Mouse (Mus musculus): Measurements from ENCODE around the gene Ermap. TPM values are rescaled to one million over a fixed set of nuclear protein-coding genes. Genes with fewer than 3 reads are reported as not detected.

Ermap gene
- polyA plus RNA-seq, 1 experiment from 2014 or later: 3.4 TPM

DNA sequence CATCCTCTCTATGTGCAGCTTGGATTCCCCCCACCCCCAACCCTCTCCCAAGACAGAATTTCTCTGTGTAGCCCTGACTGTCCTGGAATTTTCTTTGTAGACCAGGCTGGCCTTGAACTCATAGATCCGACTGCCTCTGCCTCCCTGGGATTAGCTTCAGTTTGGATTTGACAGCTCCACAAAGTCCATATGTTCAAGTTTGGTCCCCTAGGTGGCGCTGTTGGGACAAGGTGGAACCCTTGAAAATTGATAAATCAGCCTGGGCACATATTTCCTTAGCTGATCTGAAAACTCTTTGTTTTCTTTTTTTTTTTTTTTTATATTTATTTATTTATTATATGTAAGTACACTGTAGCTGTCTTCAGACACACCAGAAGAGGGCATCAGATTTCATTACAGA is 32.6 kb downstream of the Ermap start:
- H3K4me1 ChIP-seq: no peaks in the 10 kb centered on the region
- H3K9me3 ChIP-seq: no peaks in the 10 kb centered on the region
- no peaks in the 10 kb centered on the region for H3K36me3 ChIP-seq
- no peaks in the 10 kb centered on the region for H3K27me3 ChIP-seq
- no peak overlapping the region for H3K9ac ChIP-seq
- H3K4me2 ChIP-seq: no peak overlapping the region
- H3K27ac ChIP-seq: no peak overlapping the region
- no peak overlapping the region for H3K4me3 ChIP-seq
- ATAC-seq (ENCODE audit: insufficient number of reproducible peaks, low FRiP score, low TSS enrichment, low read depth): no peak
- WGBS: 36% methylated on average over 2 of the region's 2 CpGs

DNA sequence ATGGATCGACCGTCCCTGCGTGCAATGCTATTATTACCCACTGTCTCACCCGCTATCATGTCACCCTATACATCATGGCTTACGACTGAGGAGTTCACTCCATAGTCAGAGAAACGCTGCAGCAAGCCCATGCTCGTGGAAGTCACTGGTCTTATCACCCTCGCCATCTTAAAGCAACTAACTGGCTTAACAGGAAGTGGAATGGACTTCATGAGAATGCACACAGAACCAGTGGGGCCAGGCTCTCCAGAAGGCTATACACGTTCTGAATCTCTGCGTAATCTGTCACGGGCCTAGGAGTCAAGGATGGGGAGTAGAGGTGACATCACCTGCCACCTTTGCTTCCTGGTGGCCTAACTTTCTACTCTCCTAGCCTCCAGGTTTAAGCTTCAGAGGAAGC is 41.1 kb downstream of the Ermap start:
- Histone ChIP-seq H3K4me2 (no peak overlapping the region), H3K4me3 (no peak overlapping the region), H3K27me3 (no peaks in the 10 kb centered on the region), H3K4me1 (no peaks in the 10 kb centered on the region), H3K36me3 (no peaks in the 10 kb centered on the region), H3K27ac (no peak overlapping the region), H3K9me3 (no peaks in the 10 kb centered on the region), H3K9ac (no peak overlapping the region)
- no peak for ATAC-seq (ENCODE audit: insufficient number of reproducible peaks, low FRiP score, low TSS enrichment, low read depth)
- 78% methylated on average over 11 of the region's 11 CpGs for WGBS

DNA sequence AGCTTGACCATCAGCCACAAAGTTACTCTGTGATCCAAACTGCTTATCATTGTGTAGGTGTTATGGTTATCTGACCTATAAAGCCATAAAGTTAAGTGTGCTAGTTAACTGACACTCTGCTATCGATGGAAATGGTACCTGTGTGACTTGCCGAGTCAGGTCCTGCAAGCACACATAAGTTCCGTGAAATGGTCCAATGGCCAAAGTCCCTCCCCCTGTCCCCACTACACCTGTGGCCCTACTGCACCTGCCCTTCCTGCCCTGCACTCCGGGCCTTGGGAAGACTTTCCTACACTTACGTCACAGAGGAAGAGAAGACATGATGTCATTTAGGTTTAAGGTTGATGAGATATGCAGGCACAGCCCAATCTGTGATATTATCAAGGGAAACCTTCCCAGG is 42.5 kb downstream of the Ermap start:
- Histone ChIP-seq H3K9ac (no peak overlapping the region), H3K27me3 (no peaks in the 10 kb centered on the region), H3K9me3 (no peaks in the 10 kb centered on the region), H3K4me3 (no peak overlapping the region), H3K27ac (no peak overlapping the region), H3K4me2 (no peak overlapping the region), H3K36me3 (no peaks in the 10 kb centered on the region), H3K4me1 (0 out of 2 replicates have a peak, but pooled peaks cover 2% of the 10 kb centered on the region)
- ATAC-seq (ENCODE audit: insufficient number of reproducible peaks, low FRiP score, low TSS enrichment, low read depth): no peak
- 80% methylated on average over 5 of the region's 5 CpGs for WGBS

DNA sequence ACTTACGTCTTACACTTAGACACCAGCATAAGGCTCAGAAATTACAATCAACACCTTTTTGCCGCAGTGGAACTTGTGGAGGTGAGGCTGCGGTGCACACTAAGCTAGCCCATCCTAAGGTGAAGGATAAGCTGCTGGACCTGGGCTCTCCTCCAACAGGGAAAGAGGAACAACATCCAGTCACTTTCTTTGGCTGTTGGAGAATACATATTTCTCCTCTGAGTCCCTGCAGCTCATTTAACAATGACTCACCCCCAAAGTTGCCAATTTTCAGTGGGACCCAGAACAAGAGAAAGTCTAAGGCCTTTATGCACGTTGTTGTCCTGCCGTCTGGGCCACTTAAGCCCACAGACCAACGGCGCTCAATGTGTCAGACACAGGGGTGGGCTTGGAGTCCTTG is 43.0 kb downstream of the Ermap start:
- H3K9me3 ChIP-seq: no peaks in the 10 kb centered on the region
- H3K4me1 ChIP-seq: 0 out of 2 replicates have a peak, but pooled peaks cover 2% of the 10 kb centered on the region
- H3K4me3 ChIP-seq: no peak overlapping the region
- H3K4me2 ChIP-seq: no peak overlapping the region
- no peak overlapping the region for H3K9ac ChIP-seq
- H3K36me3 ChIP-seq: no peaks in the 10 kb centered on the region
- no peaks in the 10 kb centered on the region for H3K27me3 ChIP-seq
- ATAC-seq (ENCODE audit: insufficient number of reproducible peaks, low FRiP score, low TSS enrichment, low read depth): no peak
- no peak overlapping the region for H3K27ac ChIP-seq
- WGBS: 79% methylated on average over 7 of the region's 7 CpGs

DNA sequence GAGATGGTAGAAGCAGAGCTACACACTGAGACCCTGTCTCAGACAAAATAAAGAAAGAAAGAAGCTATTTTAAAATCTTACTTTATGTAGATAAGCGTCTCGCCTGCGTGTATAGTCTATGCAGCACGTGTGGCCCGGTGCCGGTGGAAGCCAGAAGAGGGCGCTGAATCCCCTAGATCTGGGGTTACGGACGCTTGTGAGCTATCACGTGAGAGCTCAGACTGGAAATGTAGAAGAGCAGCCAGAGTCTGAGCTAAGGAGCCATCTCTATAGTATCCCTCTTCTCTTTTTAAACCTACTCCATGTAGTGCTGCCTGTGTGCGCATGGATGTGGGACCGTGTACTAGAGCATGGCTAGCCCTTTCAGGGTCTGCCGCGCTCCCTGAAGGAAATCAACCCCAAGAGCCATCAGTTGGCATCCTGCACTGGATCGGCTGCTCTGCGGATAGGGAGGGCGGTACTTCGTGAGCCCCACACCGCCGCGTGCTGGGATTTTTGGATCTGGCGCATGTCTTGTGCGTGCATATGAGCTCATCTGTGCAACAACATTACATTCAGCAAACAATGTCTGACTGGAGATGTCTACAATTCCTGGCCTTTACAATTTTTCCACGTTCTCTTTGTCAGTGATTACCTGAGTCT is 47.5 kb downstream of the Ermap start:
- H3K27ac ChIP-seq: no peak overlapping the region
- WGBS: 35% methylated on average over 24 of the region's 24 CpGs
- no peak overlapping the region for H3K9ac ChIP-seq
- peaks cover 7% of the 10 kb centered on the region; the same call in 1 of the 2 replicates for H3K4me1 ChIP-seq
- H3K9me3 ChIP-seq: no peaks in the 10 kb centered on the region
- H3K4me3 ChIP-seq: peak overlapping the region; percentile 24
- peaks cover 3% of the 10 kb centered on the region for H3K36me3 ChIP-seq
- 0 out of 2 replicates have a peak, but pooled peaks have one; percentile 68 for ATAC-seq (ENCODE audit: insufficient number of reproducible peaks, low FRiP score, low TSS enrichment, low read depth)
- no peaks in the 10 kb centered on the region for H3K27me3 ChIP-seq
- H3K4me2 ChIP-seq: peak overlapping the region; percentile 43

DNA sequence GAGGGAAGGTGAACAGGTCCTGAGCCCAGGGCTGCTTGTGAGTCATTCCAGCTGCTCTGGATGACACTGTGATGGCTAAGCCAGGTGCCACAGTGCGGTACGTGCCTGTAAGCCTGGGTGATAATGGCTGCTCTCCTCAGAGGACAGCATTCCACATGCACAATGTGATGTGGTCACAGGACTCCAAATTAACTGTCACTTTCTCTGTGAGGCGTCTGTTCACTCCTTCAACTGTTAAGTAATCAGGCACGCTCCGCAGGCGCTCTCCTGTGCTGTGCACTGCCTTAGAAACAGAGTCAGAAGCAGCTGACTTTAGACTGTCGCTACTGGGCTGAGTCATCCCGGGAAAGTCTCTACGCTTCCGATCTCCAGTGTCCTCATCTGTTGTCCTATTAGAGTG is 48.6 kb downstream of the Ermap start:
- H3K27me3 ChIP-seq: no peaks in the 10 kb centered on the region
- H3K36me3 ChIP-seq: peaks cover 14% of the 10 kb centered on the region
- no peak overlapping the region for H3K4me2 ChIP-seq
- WGBS: 61% methylated on average over 10 of the region's 10 CpGs
- H3K9ac ChIP-seq: no peak overlapping the region
- H3K9me3 ChIP-seq: no peaks in the 10 kb centered on the region
- no peak for ATAC-seq (ENCODE audit: insufficient number of reproducible peaks, low FRiP score, low TSS enrichment, low read depth)
- peaks cover 7% of the 10 kb centered on the region; the same call in 1 of the 2 replicates for H3K4me1 ChIP-seq
- H3K4me3 ChIP-seq: no peak overlapping the region
- peak overlapping the region; percentile 43; the same call in 1 of the 2 replicates for H3K27ac ChIP-seq

DNA sequence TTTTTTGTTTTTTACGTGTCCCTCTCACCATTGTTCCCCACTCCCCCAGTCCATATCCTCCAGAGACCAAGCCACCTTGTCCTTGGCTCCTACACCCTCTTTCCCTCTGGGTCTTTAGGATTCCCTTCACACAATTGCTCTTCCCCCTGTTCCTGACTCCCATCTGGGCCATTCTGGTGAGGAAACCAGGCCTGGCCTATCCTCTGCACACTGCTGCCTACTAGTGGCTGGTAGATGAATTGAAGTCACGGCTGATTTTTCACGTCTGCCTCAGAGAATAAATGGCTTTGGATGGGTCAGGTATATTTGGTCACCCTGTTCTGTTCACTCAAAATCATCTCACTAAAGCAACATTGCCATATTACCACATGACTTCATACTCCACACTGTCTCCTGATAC is 49.7 kb downstream of the Ermap start:
- H3K27me3 ChIP-seq: no peaks in the 10 kb centered on the region
- WGBS: 52% methylated on average over 3 of the region's 3 CpGs
- H3K4me2 ChIP-seq: no peak overlapping the region
- no peak overlapping the region for H3K9ac ChIP-seq
- no peak overlapping the region for H3K4me3 ChIP-seq
- no peak overlapping the region for H3K27ac ChIP-seq
- ATAC-seq (ENCODE audit: insufficient number of reproducible peaks, low FRiP score, low TSS enrichment, low read depth): no peak
- H3K36me3 ChIP-seq: peaks cover 25% of the 10 kb centered on the region
- peaks cover 7% of the 10 kb centered on the region; the same call in 1 of the 2 replicates for H3K4me1 ChIP-seq
- H3K9me3 ChIP-seq: no peaks in the 10 kb centered on the region

DNA sequence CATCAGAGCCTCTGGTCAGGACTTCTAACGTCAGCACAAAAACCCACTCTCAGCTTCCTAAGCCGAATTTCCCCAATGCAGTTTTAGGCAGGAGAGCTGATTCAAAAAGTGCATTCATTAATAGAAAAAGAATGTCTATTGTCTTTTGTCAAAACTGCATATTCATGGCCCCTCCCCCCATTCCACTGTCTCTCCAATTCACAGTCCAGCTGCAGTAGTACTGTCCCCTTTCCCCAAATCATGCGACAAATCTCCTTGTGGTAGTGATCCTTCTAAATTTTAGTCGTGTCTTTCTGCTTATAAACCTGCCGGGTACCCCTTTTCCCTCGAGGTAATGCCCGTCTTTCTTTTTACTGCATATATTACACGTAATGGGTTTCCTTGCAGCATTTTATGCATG is 51.0 kb downstream of the Ermap start:
- ATAC-seq (ENCODE audit: insufficient number of reproducible peaks, low FRiP score, low TSS enrichment, low read depth): no peak
- Histone ChIP-seq H3K4me3 (no peak overlapping the region), H3K4me2 (no peak overlapping the region), H3K4me1 (peaks cover 7% of the 10 kb centered on the region; the same call in 1 of the 2 replicates), H3K9ac (no peak overlapping the region), H3K9me3 (no peaks in the 10 kb centered on the region), H3K27ac (no peak overlapping the region), H3K36me3 (peaks cover 39% of the 10 kb centered on the region), H3K27me3 (no peaks in the 10 kb centered on the region)
- WGBS: 56% methylated on average over 8 of the region's 8 CpGs

DNA sequence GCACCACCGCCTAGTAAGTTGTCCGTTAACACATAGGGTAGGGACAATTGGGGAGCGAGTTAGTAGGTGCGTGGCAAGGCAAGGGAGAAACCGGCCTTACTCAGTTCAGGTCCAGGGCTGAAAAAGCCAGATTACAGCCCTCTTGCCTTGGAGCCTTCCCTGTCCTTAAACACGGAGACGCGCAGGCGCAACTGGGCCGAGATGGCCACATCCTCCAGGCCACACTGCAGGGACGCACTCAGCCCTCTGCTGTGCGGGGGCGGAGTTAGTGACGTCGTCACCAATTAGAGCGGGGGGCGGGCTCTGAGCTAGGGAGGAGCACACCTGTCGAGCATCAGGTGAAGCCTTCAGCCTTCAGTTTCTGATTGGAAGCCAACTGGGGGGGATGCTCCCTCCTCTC is 51.6 kb downstream of the Ermap start:
- Histone ChIP-seq H3K9me3 (no peaks in the 10 kb centered on the region), H3K9ac (no peak overlapping the region), H3K27me3 (no peaks in the 10 kb centered on the region), H3K4me3 (0 out of 2 replicates have a peak overlapping the region, but pooled peaks have one; percentile 1), H3K4me1 (peaks cover 7% of the 10 kb centered on the region; the same call in 1 of the 2 replicates), H3K4me2 (peak overlapping the region; percentile 22), H3K36me3 (peaks cover 45% of the 10 kb centered on the region), H3K27ac (0 out of 2 replicates have a peak overlapping the region, but pooled peaks have one; percentile 2)
- WGBS: 10% methylated on average over 18 of the region's 18 CpGs
- no peak for ATAC-seq (ENCODE audit: insufficient number of reproducible peaks, low FRiP score, low TSS enrichment, low read depth)

DNA sequence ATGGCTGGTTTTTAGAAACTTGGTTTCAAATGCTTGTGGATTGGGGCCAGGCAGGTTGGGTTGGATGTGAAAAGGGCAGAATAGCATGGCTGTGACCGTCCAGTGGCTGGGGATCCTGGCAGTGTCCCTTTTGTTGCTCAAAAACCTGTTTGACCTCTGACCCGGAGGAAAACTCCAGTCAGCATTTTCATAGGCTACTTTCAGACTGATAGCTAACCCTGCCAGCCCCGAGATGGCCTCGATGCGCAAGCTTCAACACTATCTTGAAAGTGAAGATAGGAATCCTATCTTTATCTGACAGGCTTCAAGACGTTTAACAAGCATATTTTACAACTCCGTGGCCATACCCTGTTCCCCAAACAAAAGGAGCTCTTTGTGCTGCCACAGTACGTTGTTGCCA is 52.5 kb downstream of the Ermap start:
- Histone ChIP-seq H3K36me3 (peaks cover 53% of the 10 kb centered on the region), H3K27me3 (no peaks in the 10 kb centered on the region), H3K27ac (no peak overlapping the region), H3K4me2 (no peak overlapping the region), H3K9ac (no peak overlapping the region), H3K4me1 (peaks cover 4% of the 10 kb centered on the region; the same call in 1 of the 2 replicates), H3K9me3 (no peaks in the 10 kb centered on the region), H3K4me3 (no peak overlapping the region)
- WGBS: 77% methylated on average over 8 of the region's 8 CpGs
- no peak for ATAC-seq (ENCODE audit: insufficient number of reproducible peaks, low FRiP score, low TSS enrichment, low read depth)

DNA sequence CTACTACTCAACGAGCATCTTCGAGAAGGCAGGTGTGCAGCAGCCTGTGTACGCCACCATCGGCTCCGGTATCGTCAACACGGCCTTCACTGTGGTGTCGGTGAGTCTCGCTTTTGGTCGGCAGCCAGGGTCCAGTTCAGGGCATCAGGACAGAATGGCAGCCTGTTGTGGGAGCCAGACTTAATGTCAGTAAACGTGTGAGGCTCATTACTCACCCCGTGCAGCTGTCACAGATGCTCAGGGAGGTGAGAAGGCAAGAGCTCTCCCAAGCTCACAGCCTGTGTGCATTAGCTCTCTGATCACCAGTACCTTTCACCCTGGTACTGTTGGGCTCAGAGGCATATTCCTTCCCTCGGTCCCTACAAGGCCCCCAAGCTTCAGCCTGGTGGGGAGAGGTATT is 56.0 kb downstream of the Ermap start:
- H3K4me3 ChIP-seq: no peak overlapping the region
- no peak overlapping the region for H3K27ac ChIP-seq
- no peak overlapping the region for H3K4me2 ChIP-seq
- peaks cover 78% of the 10 kb centered on the region for H3K36me3 ChIP-seq
- no peaks in the 10 kb centered on the region for H3K9me3 ChIP-seq
- H3K4me1 ChIP-seq: peaks cover 4% of the 10 kb centered on the region; the same call in 1 of the 2 replicates
- 86% methylated on average over 13 of the region's 13 CpGs for WGBS
- no peaks in the 10 kb centered on the region for H3K27me3 ChIP-seq
- ATAC-seq (ENCODE audit: insufficient number of reproducible peaks, low FRiP score, low TSS enrichment, low read depth): no peak
- no peak overlapping the region for H3K9ac ChIP-seq

DNA sequence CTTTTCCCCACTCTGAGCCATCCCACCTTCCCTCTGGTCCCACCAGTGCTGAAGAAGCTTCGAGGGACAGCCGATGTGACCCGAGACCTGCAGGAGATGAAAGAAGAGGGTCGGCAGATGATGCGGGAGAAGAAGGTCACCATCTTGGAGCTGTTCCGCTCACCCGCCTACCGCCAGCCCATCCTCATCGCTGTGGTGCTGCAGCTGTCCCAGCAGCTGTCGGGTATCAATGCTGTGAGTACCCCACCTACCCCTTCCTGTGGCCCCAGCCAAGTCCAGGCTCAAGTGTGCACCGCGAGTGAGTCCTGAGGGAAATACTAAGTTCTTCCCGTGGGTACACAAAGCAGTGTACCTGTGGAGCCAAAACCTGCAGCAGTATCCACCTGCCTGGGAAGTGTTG is 56.5 kb downstream of the Ermap start:
- Histone ChIP-seq H3K4me3 (no peak overlapping the region), H3K36me3 (peaks cover 84% of the 10 kb centered on the region), H3K4me2 (no peak overlapping the region), H3K9ac (no peak overlapping the region), H3K4me1 (peaks cover 4% of the 10 kb centered on the region; the same call in 1 of the 2 replicates), H3K9me3 (no peaks in the 10 kb centered on the region), H3K27me3 (no peaks in the 10 kb centered on the region), H3K27ac (no peak overlapping the region)
- no peak for ATAC-seq (ENCODE audit: insufficient number of reproducible peaks, low FRiP score, low TSS enrichment, low read depth)
- 88% methylated on average over 13 of the region's 13 CpGs for WGBS

Data from limb, embryonic 15.5 days (tissue).